Mouse (Mus musculus) bone marrow macrophage, adult 2 months (primary cell): ENCODE data around the gene Sorcs2.

Source experiments
- CTCF ChIP-seq: IDR thresholded peaks from 2 replicates; pipeline ENCODE4 v1.5.1; 2012; ENCODE audit warnings: low read depth, mild to moderate bottlenecking, low read length, moderate library complexity
- POLR2A ChIP-seq: IDR thresholded peaks from 2 replicates; pipeline ENCODE4 v1.6.1; 2012; ENCODE audit warnings: mild to moderate bottlenecking, low read depth, low read length, borderline replicate concordance

DNA sequence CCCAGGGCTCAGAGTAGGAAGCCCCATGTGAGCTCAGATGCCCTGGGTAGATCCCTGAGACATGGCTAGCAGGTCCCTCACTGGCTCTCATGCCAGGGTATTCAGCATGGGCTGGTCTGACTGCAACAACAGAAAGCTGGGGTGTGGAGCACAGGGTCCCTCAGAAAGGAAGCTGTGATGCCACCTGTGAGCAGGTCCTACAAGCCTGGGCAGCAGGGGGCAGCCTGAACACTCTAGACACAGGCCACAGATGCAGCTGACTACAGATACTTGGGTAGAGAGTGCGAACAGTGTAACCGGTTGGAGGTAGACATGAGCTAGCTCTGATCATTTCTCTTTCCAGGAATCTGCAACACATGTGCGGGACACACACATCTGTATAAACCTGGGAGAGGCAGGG is 206.1 kb downstream of the Sorcs2 start:
- no peak for TF ChIP-seq POLR2A
- TF ChIP-seq CTCF, result no peak
